Mouse (Mus musculus) liver, adult 2 months (tissue): ENCODE data around the gene Ube2d2b.

ENCODE experiments used
- CTCF ChIP-seq: fragments of 200-500 bp; IDR thresholded peaks from 2 replicates; pipeline ENCODE4 v1.5.1; 2011; ENCODE audit warnings: low read depth, low read length, control low read depth
- POLR2A ChIP-seq: fragments of 200-500 bp; IDR thresholded peaks from 2 replicates; pipeline ENCODE4 v1.6.1; 2011; ENCODE audit warnings: low read length, control low read depth; ENCODE audit not compliant: insufficient read depth; ENCODE audit errors: extremely low read depth

GRCm38 (mm10) chr5:107838891-107839644 lies 9.2 kb downstream of the Ube2d2b start:
- TF ChIP-seq POLR2A (no peak), CTCF (no peak)
